Mouse (Mus musculus) forebrain, embryonic 12.5 days (tissue): Measurements from ENCODE around the gene Pdzd2. TPM values are rescaled to one million over a fixed set of nuclear protein-coding genes. Genes with fewer than 3 reads are reported as not detected.

Experiments used
- ATAC-seq: fragments of 200-750 bp; cut with Nextera tagmentation; 2 replicates; pipeline ENCODE4 v1.8.0; 2017; ENCODE audit warnings: moderate TSS enrichment; ENCODE audit not compliant: low FRiP score
- H3K27ac ChIP-seq: fragments of 300-500 bp; sonication (generic); 2 replicates; pipeline ENCODE4 v1.5.1; 2016; ENCODE audit warnings: mild to moderate bottlenecking
- H3K27me3 ChIP-seq: fragments of 300-500 bp; sonication (generic); 2 replicates; pipeline ENCODE4 v1.6.1; 2016; ENCODE audit warnings: mild to moderate bottlenecking
- H3K36me3 ChIP-seq: fragments of 300-500 bp; sonication (generic); replicated peaks from 2 replicates; pipeline ENCODE4 v1.6.1; 2016; ENCODE audit warnings: mild to moderate bottlenecking
- H3K4me1 ChIP-seq: fragments of 300-500 bp; sonication (generic); 2 replicates; pipeline ENCODE4 v1.6.1; 2016
- H3K4me2 ChIP-seq: fragments of 300-500 bp; sonication (generic); 2 replicates; pipeline ENCODE4 v1.6.1; 2016; ENCODE audit warnings: mild to moderate bottlenecking, moderate library complexity
- H3K4me3 ChIP-seq: fragments of 300-500 bp; sonication (generic); replicated peaks from 2 replicates; pipeline ENCODE4 v1.5.1; 2016; ENCODE audit warnings: mild to moderate bottlenecking
- H3K9ac ChIP-seq: fragments of 300-500 bp; sonication (generic); 2 replicates; pipeline ENCODE4 v1.6.1; 2016; ENCODE audit warnings: mild to moderate bottlenecking
- H3K9me3 ChIP-seq: fragments of 300-500 bp; sonication (generic); 2 replicates; pipeline ENCODE4 v1.6.1; 2016
- WGBS: fragments of 180-500 bp; shearing (Covaris S2); methylation state at CpG from one replicate; pipeline ENCODE4 v1.1.7; 2016; 5-methylcytosine and 5-hydroxymethylcytosine counted together
- polyA plus RNA-seq: library from polyadenylated mRNA; unstranded; fragments of >200 nt; fragmentation: Nextera tagmentation; extraction: Ambion mirVana; gene quantifications from 2 replicates; pipeline ENCODE4 v1.2.1, GENCODE M21; 2016

Gene Pdzd2
- polyA plus RNA-seq, 1 experiment from 2014 or later: 7.3 TPM

GRCm38 (mm10) chr15:12757757-12758156 lies 18.0 kb upstream of the Pdzd2 start:
- H3K27ac ChIP-seq: no peak overlapping the region
- no peaks in the 10 kb centered on the region for H3K27me3 ChIP-seq
- 82% methylated on average over 1 of the region's 1 CpGs for WGBS
- no peaks in the 10 kb centered on the region; the same call in 1 of the 2 replicates for H3K4me1 ChIP-seq
- no peaks in the 10 kb centered on the region for H3K9me3 ChIP-seq
- no peak for ATAC-seq
- H3K4me2 ChIP-seq: no peak overlapping the region
- no peak overlapping the region for H3K9ac ChIP-seq
- H3K36me3 ChIP-seq: no peaks in the 10 kb centered on the region
- no peak overlapping the region for H3K4me3 ChIP-seq

GRCm38 (mm10) chr15:12753201-12753600 lies 13.5 kb upstream of the Pdzd2 start:
- no peaks in the 10 kb centered on the region for H3K9me3 ChIP-seq
- H3K4me1 ChIP-seq: no peaks in the 10 kb centered on the region
- no peaks in the 10 kb centered on the region for H3K27me3 ChIP-seq
- H3K36me3 ChIP-seq: no peaks in the 10 kb centered on the region
- WGBS: 81% methylated on average over 4 of the region's 4 CpGs
- no peak overlapping the region for H3K4me3 ChIP-seq
- no peak overlapping the region for H3K27ac ChIP-seq
- H3K4me2 ChIP-seq: no peak overlapping the region
- ATAC-seq: no peak
- H3K9ac ChIP-seq: no peak overlapping the region

- Histone ChIP-seq H3K36me3 (no peaks in the 10 kb centered on the region), H3K9ac (no peak overlapping the region), H3K27me3 (no peaks in the 10 kb centered on the region), H3K9me3 (no peaks in the 10 kb centered on the region), H3K4me2 (no peak overlapping the region), H3K4me1 (no peaks in the 10 kb centered on the region), H3K27ac (no peak overlapping the region), H3K4me3 (no peak overlapping the region)
- ATAC-seq: no peak
- WGBS: 89% methylated on average over 8 of the region's 8 CpGs
Measured at GRCm38 (mm10) chr15:12750963-12751362, 11.2 kb upstream of the Pdzd2 start.

GRCm38 (mm10) chr15:12749549-12750301 lies 10.0 kb upstream of the Pdzd2 start:
- H3K4me2 ChIP-seq: no peak overlapping the region
- no peaks in the 10 kb centered on the region for H3K4me1 ChIP-seq
- no peak overlapping the region for H3K27ac ChIP-seq
- no peaks in the 10 kb centered on the region for H3K9me3 ChIP-seq
- H3K4me3 ChIP-seq: no peak overlapping the region
- 86% methylated on average over 11 of the region's 11 CpGs for WGBS
- ATAC-seq: no peak
- H3K36me3 ChIP-seq: no peaks in the 10 kb centered on the region
- no peaks in the 10 kb centered on the region for H3K27me3 ChIP-seq
- H3K9ac ChIP-seq: no peak overlapping the region

- H3K9me3 ChIP-seq: no peaks in the 10 kb centered on the region
- H3K4me2 ChIP-seq: no peak overlapping the region
- no peak overlapping the region for H3K9ac ChIP-seq
- ATAC-seq: no peak
- H3K4me3 ChIP-seq: no peak overlapping the region
- 88% methylated on average over 6 of the region's 6 CpGs for WGBS
- peaks cover 22% of the 10 kb centered on the region for H3K27me3 ChIP-seq
- H3K27ac ChIP-seq: no peak overlapping the region
- H3K4me1 ChIP-seq: peaks cover 11% of the 10 kb centered on the region; the same call in 1 of the 2 replicates
- H3K36me3 ChIP-seq: no peaks in the 10 kb centered on the region
Measured at GRCm38 (mm10) chr15:12742117-12742906, 2.6 kb upstream of the Pdzd2 start.

GRCm38 (mm10) chr15:12738301-12739093 lies 1.2 kb downstream of the Pdzd2 start:
- Histone ChIP-seq H3K36me3 (no peaks in the 10 kb centered on the region), H3K9ac (0 out of 2 replicates have a peak overlapping the region, but pooled peaks have one; percentile 64), H3K4me2 (peak overlapping the region; percentile 86), H3K4me1 (peaks cover 11% of the 10 kb centered on the region; the same call in 1 of the 2 replicates), H3K9me3 (no peaks in the 10 kb centered on the region), H3K27me3 (peaks cover 29% of the 10 kb centered on the region), H3K27ac (no peak overlapping the region), H3K4me3 (peak overlapping the region; percentile 67)
- 44% methylated on average over 10 of the region's 10 CpGs for WGBS
- ATAC-seq: no peak

- H3K27ac ChIP-seq: no peak overlapping the region
- no peak for ATAC-seq
- H3K4me3 ChIP-seq: no peak overlapping the region
- peaks cover 9% of the 10 kb centered on the region; the same call in 1 of the 2 replicates for H3K4me1 ChIP-seq
- WGBS: 32% methylated on average over 2 of the region's 2 CpGs
- H3K36me3 ChIP-seq: no peaks in the 10 kb centered on the region
- no peak overlapping the region for H3K9ac ChIP-seq
- H3K9me3 ChIP-seq: no peaks in the 10 kb centered on the region
- no peak overlapping the region for H3K4me2 ChIP-seq
- H3K27me3 ChIP-seq: peaks cover 19% of the 10 kb centered on the region
Measured at GRCm38 (mm10) chr15:12735208-12735607, 4.5 kb downstream of the Pdzd2 start.

- Histone ChIP-seq H3K36me3 (no peaks in the 10 kb centered on the region), H3K9ac (no peak overlapping the region), H3K27ac (no peak overlapping the region), H3K4me1 (peaks cover 6% of the 10 kb centered on the region; the same call in 1 of the 2 replicates), H3K27me3 (peaks cover 19% of the 10 kb centered on the region), H3K9me3 (no peaks in the 10 kb centered on the region), H3K4me2 (no peak overlapping the region), H3K4me3 (no peak overlapping the region)
- WGBS: 74% methylated on average over 4 of the region's 4 CpGs
- ATAC-seq: no peak
Measured at GRCm38 (mm10) chr15:12734221-12734620, 5.5 kb downstream of the Pdzd2 start.

- H3K4me3 ChIP-seq: no peak overlapping the region
- H3K36me3 ChIP-seq: no peaks in the 10 kb centered on the region
- no peak overlapping the region for H3K27ac ChIP-seq
- H3K9ac ChIP-seq: no peak overlapping the region
- no peaks in the 10 kb centered on the region for H3K9me3 ChIP-seq
- no peak overlapping the region for H3K4me2 ChIP-seq
- H3K4me1 ChIP-seq: no peaks in the 10 kb centered on the region
- no peak for ATAC-seq
- WGBS: 88% methylated on average over 11 of the region's 11 CpGs
- peaks cover 7% of the 10 kb centered on the region for H3K27me3 ChIP-seq
Measured at GRCm38 (mm10) chr15:12732613-12733012, 7.1 kb downstream of the Pdzd2 start.

- H3K9ac ChIP-seq: no peak overlapping the region
- H3K4me3 ChIP-seq: no peak overlapping the region
- 87% methylated on average over 4 of the region's 4 CpGs for WGBS
- H3K27me3 ChIP-seq: no peaks in the 10 kb centered on the region
- no peak for ATAC-seq
- no peaks in the 10 kb centered on the region for H3K4me1 ChIP-seq
- no peaks in the 10 kb centered on the region for H3K36me3 ChIP-seq
- no peak overlapping the region for H3K4me2 ChIP-seq
- H3K27ac ChIP-seq: no peak overlapping the region
- H3K9me3 ChIP-seq: no peaks in the 10 kb centered on the region
Measured at GRCm38 (mm10) chr15:12728381-12728780, 11.3 kb downstream of the Pdzd2 start.

- Histone ChIP-seq H3K27ac (no peak overlapping the region), H3K36me3 (no peaks in the 10 kb centered on the region), H3K9ac (no peak overlapping the region), H3K27me3 (no peaks in the 10 kb centered on the region), H3K9me3 (no peaks in the 10 kb centered on the region), H3K4me2 (no peak overlapping the region), H3K4me1 (no peaks in the 10 kb centered on the region), H3K4me3 (no peak overlapping the region)
- WGBS: 80% methylated on average over 5 of the region's 5 CpGs
- no peak for ATAC-seq
Measured at GRCm38 (mm10) chr15:12725256-12725655, 14.5 kb downstream of the Pdzd2 start.
